Mouse (Mus musculus) erythroblast, adult 5-6 weeks (primary cell): ENCODE measurements around the gene Ostf1. TPM values are rescaled to one million over a fixed set of nuclear protein-coding genes. Genes with fewer than 3 reads are reported as not detected.

Source experiments
- ATAC-seq: replicated peaks from 2 replicates; pipeline ENCODE4 v1.8.0; 2016; ENCODE audit warnings: moderate number of reproducible peaks, mild to moderate bottlenecking, moderate TSS enrichment, inconsistent platforms; ENCODE audit not compliant: poor library complexity, low FRiP score, severe bottlenecking
- total RNA-seq, 2 experiments: library from RNA; stranded (forward) in 1 of 2; stranded (reverse) in 1 of 2; fragments of 150-400 nt in 1 of 2; fragments of 200-764, 138-1000 nt in 1 of 2; gene quantifications; 2 replicates each; pipeline versions ENCODE4 v1.2.3 to v1.2.4; 2015 to 2017; ENCODE audit warnings: low replicate concordance in 2 of 2

The Ostf1 gene
- total RNA-seq, 2 experiments from 2014 or later: 59.0 to 65.9 TPM

- no peak for ATAC-seq
These were observed 16.3 kb upstream of the Ostf1 start for GRCm38 (mm10) chr19:18647775-18648557.

GRCm38 (mm10) chr19:18646853-18647420, 15.3 kb upstream of the Ostf1 start:
- peak; percentile 83 for ATAC-seq

DNA sequence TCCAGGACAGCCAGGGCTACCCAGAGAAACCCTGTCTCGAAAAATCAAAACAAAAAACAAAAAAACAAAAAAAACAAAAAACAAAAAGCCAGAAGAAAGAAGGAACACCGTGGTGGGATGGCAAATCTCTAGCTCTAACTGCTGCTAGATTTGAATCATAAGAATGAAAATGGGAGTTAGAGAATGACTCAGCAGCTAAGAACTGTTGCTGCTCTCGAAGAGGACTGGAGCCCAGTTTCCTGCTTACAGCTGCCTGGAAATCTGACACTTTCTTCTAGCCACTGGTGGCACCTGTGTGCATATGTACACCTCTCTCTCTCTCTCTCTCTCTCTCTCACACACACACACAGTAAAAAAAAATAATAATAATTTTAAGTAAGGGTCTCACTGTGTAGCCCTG, 14.8 kb upstream of the Ostf1 start:
- ATAC-seq: 0 out of 2 replicates have a peak, but pooled peaks have one; percentile 24

DNA sequence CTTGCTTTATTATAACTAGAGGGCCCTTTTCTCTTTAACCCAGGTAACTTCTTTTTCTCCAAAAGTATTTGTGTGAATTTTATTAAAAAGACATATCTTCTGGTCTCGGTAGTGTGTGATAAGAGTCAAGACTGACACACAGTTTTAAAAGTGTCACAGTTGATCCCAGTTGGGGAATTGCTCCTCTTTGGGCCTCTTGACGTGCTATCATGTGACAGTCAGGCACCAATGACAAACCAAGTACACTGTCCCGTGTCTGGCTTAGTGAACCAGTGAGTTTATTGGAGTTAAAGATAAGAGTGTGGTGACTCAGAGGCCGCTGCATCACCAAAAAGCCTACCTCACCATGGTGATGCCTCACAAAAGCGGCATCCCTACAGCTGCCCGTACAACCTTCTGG, 12.5 kb upstream of the Ostf1 start:
- ATAC-seq: peak; percentile 94

DNA sequence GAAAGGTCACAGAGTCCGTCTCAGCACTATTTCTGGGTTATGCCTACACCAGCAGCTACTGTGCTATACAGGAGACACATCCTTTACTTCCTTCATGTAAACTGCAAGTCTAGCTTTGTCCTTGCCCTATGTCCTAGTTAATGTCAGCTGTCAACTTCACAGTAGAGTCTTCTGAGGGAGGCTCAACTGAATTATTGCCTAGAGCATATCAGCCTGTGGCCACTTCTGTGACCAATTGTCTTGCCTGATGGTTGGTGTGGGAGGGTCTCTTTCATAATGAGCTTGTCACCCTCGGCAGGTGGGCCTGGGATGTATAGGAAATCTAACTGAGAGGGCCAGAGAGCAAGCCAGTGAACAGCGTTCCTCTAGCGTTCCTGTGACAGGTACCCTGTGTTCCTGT, 11.8 kb upstream of the Ostf1 start:
- ATAC-seq: no peak

GRCm38 (mm10) chr19:18641001-18641400, 9.4 kb upstream of the Ostf1 start:
- no peak for ATAC-seq

DNA sequence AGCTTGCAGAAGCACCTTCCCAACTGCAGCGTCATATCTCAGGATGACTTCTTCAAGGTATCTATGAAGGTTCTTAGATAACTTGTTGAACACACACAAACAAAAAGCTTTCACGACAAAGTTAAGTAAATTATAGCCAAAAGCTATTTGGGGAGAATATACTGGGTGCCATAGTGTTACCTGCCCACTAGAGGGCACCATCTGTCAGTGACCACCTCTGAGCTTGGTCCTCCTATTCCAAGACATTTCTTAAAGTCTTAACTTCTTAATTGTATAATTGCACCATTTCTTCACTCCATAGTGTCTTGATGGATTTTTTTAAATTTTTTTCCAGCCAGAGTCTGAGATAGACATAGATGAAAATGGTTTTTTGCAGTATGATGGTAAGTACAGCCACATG, 7.9 kb upstream of the Ostf1 start:
- ATAC-seq: 0 out of 2 replicates have a peak, but pooled peaks have one; percentile 62

DNA sequence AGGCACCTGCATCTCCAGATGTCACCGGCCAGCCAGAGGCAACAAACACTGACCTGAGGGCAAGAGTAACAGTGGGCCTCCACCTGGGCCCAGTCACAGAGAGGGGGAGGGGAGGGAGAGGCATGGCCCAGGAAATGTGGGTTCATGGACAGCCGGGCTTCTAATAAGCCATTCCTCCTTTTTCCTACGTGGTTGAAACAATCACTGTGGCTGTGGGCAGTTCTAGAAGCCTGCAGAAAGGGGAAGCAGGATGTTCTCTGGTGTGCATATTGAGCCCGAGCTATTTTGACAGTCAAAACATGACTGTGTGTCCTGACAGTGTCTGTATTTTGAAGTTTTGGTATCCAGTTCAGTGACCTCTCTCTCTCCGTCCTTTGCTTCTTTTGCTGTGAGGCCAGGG, 7.3 kb upstream of the Ostf1 start:
- no peak for ATAC-seq

GRCm38 (mm10) chr19:18637954-18638353, 6.3 kb upstream of the Ostf1 start:
- ATAC-seq: no peak

DNA sequence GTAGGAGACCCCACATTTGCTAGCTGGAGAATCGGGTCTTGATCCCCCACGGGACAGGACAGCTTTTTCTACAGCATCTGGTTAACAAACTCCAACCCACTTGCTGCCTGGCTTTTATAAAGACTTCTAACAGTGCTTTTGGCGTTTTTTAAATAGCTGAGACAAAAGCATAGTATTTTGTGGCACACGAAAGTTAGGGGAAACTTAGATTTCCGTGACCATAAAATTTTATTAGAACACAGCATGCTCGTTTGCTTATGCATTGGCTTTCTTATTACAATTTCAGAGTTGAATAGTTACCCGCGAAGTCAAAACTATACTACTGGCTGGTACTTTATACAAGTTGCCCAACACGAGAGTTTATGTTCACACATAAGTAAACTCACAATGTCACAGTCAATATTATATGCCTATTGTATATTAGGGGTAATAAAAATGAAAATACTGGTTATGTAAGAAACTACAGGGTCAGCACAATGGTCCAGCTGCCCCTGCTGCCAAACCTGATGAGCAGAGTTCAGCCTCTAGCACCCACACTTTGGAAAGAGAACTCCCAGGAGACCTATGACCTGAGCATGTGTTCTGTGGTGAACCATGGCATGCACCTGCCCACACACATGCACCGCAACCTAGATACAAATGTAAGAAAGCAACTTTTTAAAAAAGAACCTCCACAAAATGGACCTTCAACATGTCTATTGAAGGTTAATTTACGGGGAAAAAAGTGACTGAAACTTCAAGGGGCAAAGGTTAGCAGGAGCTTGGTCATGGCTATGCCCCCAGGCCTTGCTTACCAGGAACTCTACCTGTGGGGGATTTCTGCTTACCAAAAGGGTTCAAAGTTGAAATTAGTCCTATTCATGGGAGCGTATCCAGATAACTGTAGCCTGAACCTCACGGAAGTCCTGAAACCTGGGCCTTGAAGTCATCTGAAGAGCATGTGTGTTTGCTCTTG, 885 bp upstream of the Ostf1 start:
- no peak for ATAC-seq

- ATAC-seq: peak; percentile 64
These were observed 421 bp downstream of the Ostf1 start for GRCm38 (mm10) chr19:18631161-18631643.

GRCm38 (mm10) chr19:18630221-18631119, 1.2 kb downstream of the Ostf1 start:
- no peak for ATAC-seq

DNA sequence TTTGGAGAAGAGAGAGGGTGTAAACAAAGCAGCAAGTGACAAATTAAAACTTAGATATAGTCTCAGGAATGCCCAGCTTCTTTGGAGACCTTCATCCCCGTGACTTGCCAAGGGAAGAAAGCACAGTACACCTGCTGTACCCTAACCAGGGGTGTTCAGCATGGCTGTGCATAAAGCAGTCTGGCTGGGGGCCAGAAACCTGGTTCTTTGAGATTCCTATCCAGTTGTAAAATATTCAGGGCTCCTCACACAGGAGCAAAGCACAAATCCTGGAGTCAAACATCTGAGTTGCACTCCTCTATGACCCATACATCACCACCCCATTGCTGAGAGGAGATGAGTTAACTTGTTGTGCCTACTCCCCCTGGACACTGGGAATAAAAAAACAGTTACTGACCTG, 2.0 kb downstream of the Ostf1 start:
- no peak for ATAC-seq

DNA sequence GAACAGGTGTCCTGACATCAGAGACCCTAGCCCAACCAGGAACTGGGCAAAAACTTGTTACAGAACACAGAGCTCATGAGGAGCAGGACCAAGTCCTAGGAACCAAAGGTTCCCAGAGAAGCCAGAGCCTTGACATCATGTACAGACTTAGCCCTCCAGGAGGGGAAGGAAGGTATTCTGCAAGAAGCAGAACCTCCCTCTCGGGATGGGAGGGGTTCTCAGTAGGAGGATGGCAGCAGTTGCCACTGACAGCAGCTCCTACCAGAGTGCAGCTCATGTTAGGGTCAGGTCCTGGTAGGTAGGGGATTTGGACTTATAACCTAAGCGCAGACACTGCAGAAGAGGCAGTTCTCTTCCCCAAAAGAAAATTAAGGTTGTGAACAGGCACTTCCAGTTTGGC, 7.7 kb downstream of the Ostf1 start:
- ATAC-seq: no peak

DNA sequence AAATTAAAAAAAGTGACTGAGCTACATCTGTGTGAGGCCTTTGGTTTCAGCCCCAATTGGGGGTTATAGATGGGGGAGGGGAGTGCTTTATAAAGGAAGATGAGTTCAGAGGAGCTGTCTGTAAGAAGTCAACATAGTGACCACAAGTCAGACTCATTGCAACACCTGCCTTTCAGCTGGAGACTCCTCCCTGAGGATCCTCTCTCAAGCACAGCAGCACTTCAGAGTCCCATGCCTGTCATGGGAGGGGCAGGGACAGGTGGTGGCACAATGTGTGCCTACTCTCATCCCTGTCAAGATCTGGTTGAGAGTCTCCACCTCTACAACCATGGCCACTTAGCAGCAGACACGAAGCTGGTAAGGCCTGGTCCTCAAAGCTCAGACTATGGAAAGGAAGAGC, 11.9 kb downstream of the Ostf1 start:
- ATAC-seq: no peak

DNA sequence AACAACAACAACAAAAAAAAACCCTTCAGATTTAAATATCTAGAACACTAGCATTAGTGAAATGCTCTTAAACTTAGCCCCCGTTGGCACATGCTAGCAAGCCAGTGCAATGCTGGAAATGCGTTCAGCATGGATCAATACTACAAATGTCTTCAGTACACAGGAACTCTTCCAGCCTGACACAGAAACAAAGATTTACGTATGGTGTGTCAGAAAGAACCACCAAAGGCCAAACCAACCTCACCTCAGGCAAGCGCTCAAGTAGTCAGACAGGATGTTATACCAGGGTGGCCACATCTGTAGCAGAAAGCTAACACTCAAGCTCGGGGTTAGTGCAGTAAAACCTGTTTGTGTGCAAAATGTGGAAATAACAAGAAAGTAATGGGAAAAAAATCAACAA, 12.6 kb downstream of the Ostf1 start:
- no peak for ATAC-seq

DNA sequence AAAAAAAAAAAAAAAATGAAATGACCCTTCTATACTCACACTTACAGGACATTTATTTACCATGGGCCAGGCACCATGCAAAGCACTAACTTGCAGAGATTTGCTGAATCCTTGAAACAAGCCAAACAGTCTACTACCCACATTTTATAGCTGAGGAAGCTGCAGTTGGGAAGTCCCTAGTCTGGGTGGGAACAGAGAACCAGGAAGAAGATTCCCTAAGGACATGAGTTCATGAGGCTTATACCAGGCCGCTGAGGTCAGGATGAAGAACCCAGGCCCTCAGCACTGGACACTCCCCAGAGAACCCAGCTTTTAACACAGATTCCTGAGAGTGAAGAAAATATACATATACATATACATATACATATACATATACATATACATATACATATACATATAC, 14.1 kb downstream of the Ostf1 start:
- ATAC-seq: no peak

- no peak for ATAC-seq
These were observed 15.9 kb downstream of the Ostf1 start for GRCm38 (mm10) chr19:18615680-18616240.

GRCm38 (mm10) chr19:18614337-18614736, 17.3 kb downstream of the Ostf1 start:
- no peak for ATAC-seq
